Mouse (Mus musculus) neural tube, embryonic 12.5 days (tissue): ENCODE data around the gene Vmn2r45. TPM values are rescaled to one million over a fixed set of nuclear protein-coding genes. Genes with fewer than 3 reads are reported as not detected.
"Not testable (repeated sequence)": the region's sequence is repeated elsewhere in the genome, so short reads cannot be mapped to it uniquely, and the experiment has no call there.

ENCODE experiments used
- ATAC-seq: fragments of 200-750 bp; cut with Nextera tagmentation; 2 replicates; pipeline ENCODE4 v1.8.0; 2017; ENCODE audit warnings: low read depth, mild to moderate bottlenecking, moderate TSS enrichment, moderate library complexity; ENCODE audit not compliant: low FRiP score
- H3K27ac ChIP-seq: fragments of 300-500 bp; sonication (generic); 2 replicates; pipeline ENCODE4 v1.5.1; 2016
- H3K27me3 ChIP-seq: fragments of 300-500 bp; sonication (generic); replicated peaks from 2 replicates; pipeline ENCODE4 v1.6.1; 2016; ENCODE audit warnings: mild to moderate bottlenecking
- H3K36me3 ChIP-seq: fragments of 300-500 bp; sonication (generic); 2 replicates; pipeline ENCODE4 v1.6.1; 2016; ENCODE audit warnings: mild to moderate bottlenecking
- H3K4me1 ChIP-seq: fragments of 300-500 bp; sonication (generic); 2 replicates; pipeline ENCODE4 v1.6.1; 2016
- H3K4me2 ChIP-seq: fragments of 300-500 bp; sonication (generic); replicated peaks from 2 replicates; pipeline ENCODE4 v1.6.1; 2016; ENCODE audit warnings: mild to moderate bottlenecking
- H3K4me3 ChIP-seq: fragments of 300-500 bp; sonication (generic); 2 replicates; pipeline ENCODE4 v1.5.1; 2016
- H3K9ac ChIP-seq: fragments of 300-500 bp; sonication (generic); 2 replicates; pipeline ENCODE4 v1.6.1; 2016; ENCODE audit warnings: mild to moderate bottlenecking
- H3K9me3 ChIP-seq: fragments of 300-500 bp; sonication (generic); 2 replicates; pipeline ENCODE4 v1.6.1; 2016; ENCODE audit warnings: mild to moderate bottlenecking
- WGBS: fragments of 180-500 bp; shearing (Covaris S2); methylation state at CpG from one replicate; pipeline ENCODE4 v1.1.7; 2016; 5-methylcytosine and 5-hydroxymethylcytosine counted together
- polyA plus RNA-seq: library from polyadenylated mRNA; unstranded; fragments of >200 nt; fragmentation: Nextera tagmentation; extraction: Ambion mirVana; gene quantifications from 2 replicates; pipeline ENCODE4 v1.2.1, GENCODE M21; 2016

The Vmn2r45 gene
- polyA plus RNA-seq, result not detected in 2 replicates

- not testable (repeated sequence) for H3K27ac ChIP-seq, H3K4me1 ChIP-seq, H3K36me3 ChIP-seq, H3K27me3 ChIP-seq, ATAC-seq, H3K4me2 ChIP-seq, H3K9me3 ChIP-seq, H3K4me3 ChIP-seq, H3K9ac ChIP-seq
- WGBS, result 48% methylated on average over 2 of the region's 2 CpGs
Measured at GRCm38 (mm10) chr7:8488975-8489374, at the start of gene Vmn2r45. Vmn2r45 (minus strand) TSS chr7:8489075.

Other genes with a start within 250 kb of the Vmn2r45 start
- not detected in 2 replicates for gene Vmn2r43, start 228.5 kb downstream of the Vmn2r45 start, polyA plus RNA-seq
- not detected in 2 replicates for gene Vmn2r44, start 105.7 kb downstream of the Vmn2r45 start, polyA plus RNA-seq